In genomic region chr8:112097883-112098635, GRCm38 (mm10) we compare ENCODE assay signal across 8 mouse cellular contexts.
DNase-seq lines count a peak whose midpoint lies in the region; ATAC-seq and TF ChIP-seq lines count a peak whose summit lies in the region.

No protein-coding gene starts in this region.

- no peak for TF ChIP-seq EP300 in liver, postnatal 0 days (IDR thresholded peaks at IDR 0.05; ENCODE audit: low read depth)

- H3K4me1 ChIP-seq in hindbrain, embryonic 14.5 days (replicated peaks; ENCODE audit: control insufficient read depth, insufficient read depth, low read length), result peaks cover 10% of the 10 kb centered on the region; the same call in 1 of the 2 replicates
- peaks cover 8% of the 10 kb centered on the region; the same call in 1 of the 2 replicates for H3K4me1 ChIP-seq in neural tube, embryonic 15.5 days
- no peaks in the 10 kb centered on the region for H3K4me1 ChIP-seq in liver, postnatal 0 days (ENCODE audit: insufficient read depth)

- TF ChIP-seq CTCF in liver, postnatal 0 days (IDR thresholded peaks at IDR 0.05; ENCODE audit: low read depth), result no peak

- no peak overlapping the region for H3K4me2 ChIP-seq in hindbrain, embryonic 14.5 days (replicated peaks)
- no peak overlapping the region for H3K4me2 ChIP-seq in neural tube, embryonic 15.5 days
- no peak overlapping the region for H3K4me2 ChIP-seq in liver, postnatal 0 days (ENCODE audit: low read depth, low read length)

- intact Hi-C loops in left cerebral cortex, postnatal 36 days (cut with DNase I), result no loop called here

- H3K4me3 ChIP-seq in hindbrain, embryonic 14.5 days (replicated peaks; ENCODE audit: low read length), result no peak overlapping the region
- H3K4me3 ChIP-seq in neural tube, embryonic 15.5 days (replicated peaks), result no peak overlapping the region
- H3K4me3 ChIP-seq in liver, postnatal 0 days (ENCODE audit: low read depth, low read length), result no peak overlapping the region

- no peak overlapping the region for H3K9ac ChIP-seq in hindbrain, embryonic 14.5 days
- H3K9ac ChIP-seq in neural tube, embryonic 15.5 days (replicated peaks), result no peak overlapping the region
- H3K9ac ChIP-seq in liver, postnatal 0 days (replicated peaks), result no peak overlapping the region

- H3K36me3 ChIP-seq in hindbrain, embryonic 14.5 days (replicated peaks; ENCODE audit: control insufficient read depth, insufficient read depth), result no peaks in the 10 kb centered on the region
- no peaks in the 10 kb centered on the region for H3K36me3 ChIP-seq in neural tube, embryonic 15.5 days
- H3K36me3 ChIP-seq in liver, postnatal 0 days (replicated peaks; ENCODE audit: insufficient read depth, low read length), result no peaks in the 10 kb centered on the region

- peak overlapping the region; percentile 70 for H3K27ac ChIP-seq in hindbrain, embryonic 14.5 days
- peak overlapping the region; percentile 61 for H3K27ac ChIP-seq in neural tube, embryonic 15.5 days (replicated peaks)
- H3K27ac ChIP-seq in liver, postnatal 0 days (ENCODE audit: low read depth), result no peak overlapping the region

- WGBS in hindbrain, embryonic 14.5 days, result 44% methylated on average over 10 of the region's 10 CpGs
- 56% methylated on average over 10 of the region's 10 CpGs for WGBS in neural tube, embryonic 15.5 days
- 85% methylated on average over 10 of the region's 10 CpGs for WGBS in liver, postnatal 0 days (ENCODE audit: insufficient replicate concordance)

- H3K9me3 ChIP-seq in hindbrain, embryonic 14.5 days (ENCODE audit: control insufficient read depth, low read length), result no peaks in the 10 kb centered on the region
- H3K9me3 ChIP-seq in neural tube, embryonic 15.5 days (replicated peaks), result no peaks in the 10 kb centered on the region
- no peaks in the 10 kb centered on the region; the same call in 1 of the 2 replicates for H3K9me3 ChIP-seq in liver, postnatal 0 days (ENCODE audit: low read length)

- H3K27me3 ChIP-seq in hindbrain, embryonic 14.5 days (ENCODE audit: control insufficient read depth, insufficient read depth, low read length), result no peaks in the 10 kb centered on the region
- H3K27me3 ChIP-seq in neural tube, embryonic 15.5 days (replicated peaks), result no peaks in the 10 kb centered on the region
- H3K27me3 ChIP-seq in liver, postnatal 0 days (ENCODE audit: insufficient read depth, low read length), result no peaks in the 10 kb centered on the region

- peak; percentile 25 to 51 for DNase-seq in adrenal gland, adult (ENCODE audit: inconsistent age in 2 of 2, low spot score in 1 of 2)
- DNase-seq in cerebellum, adult 11-12 months, result peak; percentile 15
- peak; percentile 8 to 17 for DNase-seq in frontal cortex, postnatal 25 days (ENCODE audit: low spot score in 2 of 2)
- DNase-seq in hindbrain, embryonic 14.5 days (ENCODE audit: low spot score), result peak; percentile 66
- peak; percentile 14 to 33 for DNase-seq in left cerebral cortex, postnatal 36 days (ENCODE audit: low spot score in 2 of 2)
- DNase-seq in liver, postnatal 0 days, result no peak
- DNase-seq in B cell, adult 2 months, result no peak

- peak; percentile 95 for ATAC-seq in hindbrain, embryonic 14.5 days (ENCODE audit: low FRiP score)
- ATAC-seq in neural tube, embryonic 15.5 days (ENCODE audit: low FRiP score), result peak; percentile 86
- no peak for ATAC-seq in liver, postnatal 0 days

Comparison
In these comparisons a context has a peak if more than half of its experiments do, and no peak if none do; other contexts are left out.
1. DNase-seq: peak in adrenal gland, adult (2 of 2), cerebellum, adult 11-12 months (single experiment), frontal cortex, postnatal 25 days (2 of 2), hindbrain, embryonic 14.5 days (single experiment) and left cerebral cortex, postnatal 36 days (2 of 2); none in liver, postnatal 0 days (single experiment) and B cell, adult 2 months (0 of 2).